Mouse (Mus musculus) frontal cortex, postnatal 14 days (tissue): ENCODE measurements around the gene Pisd.
"Not testable (repeated sequence)": the region's sequence is repeated elsewhere in the genome, so short reads cannot be mapped to it uniquely, and the experiment has no call there.

Experiments
- DNase-seq, 2 experiments: peaks; one replicate each; pipeline ENCODE4 v3.0.0; 2022; ENCODE audit warnings: low spot score in 2 of 2

Gene Pisd

GRCm38 (mm10) chr5:32785313-32785915 lies at the start of gene Pisd:
Gene Pisd (minus strand): TSS chr5:32785646.
- DNase-seq = peak; percentile 92 to 95

- no peak for DNase-seq
These were observed 49.1 kb upstream of the Pisd start for GRCm38 (mm10) chr5:32834497-32834896.

GRCm38 (mm10) chr5:32830054-32830453 lies 44.6 kb upstream of the Pisd start:
- DNase-seq = no peak

DNA sequence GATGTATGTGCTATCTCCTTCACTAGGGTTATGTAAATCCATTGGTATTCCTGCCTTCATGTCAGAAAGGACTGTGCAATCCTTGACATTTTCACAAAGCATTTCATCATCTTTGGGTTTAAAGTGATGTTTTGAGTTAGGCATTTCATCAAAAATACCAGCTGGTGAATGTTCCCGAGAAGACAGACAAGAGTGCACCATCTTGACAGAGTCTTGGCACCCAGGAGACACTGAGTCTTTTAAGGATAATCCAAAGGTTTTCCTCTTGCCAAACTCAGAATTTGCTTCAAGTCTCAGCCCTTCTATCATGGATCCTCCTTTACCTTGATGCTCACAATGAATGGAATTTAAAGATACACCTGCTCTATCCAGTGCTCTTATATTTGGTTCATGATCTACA lies 43.3 kb upstream of the Pisd start:
- DNase-seq = not testable (repeated sequence)

DNA sequence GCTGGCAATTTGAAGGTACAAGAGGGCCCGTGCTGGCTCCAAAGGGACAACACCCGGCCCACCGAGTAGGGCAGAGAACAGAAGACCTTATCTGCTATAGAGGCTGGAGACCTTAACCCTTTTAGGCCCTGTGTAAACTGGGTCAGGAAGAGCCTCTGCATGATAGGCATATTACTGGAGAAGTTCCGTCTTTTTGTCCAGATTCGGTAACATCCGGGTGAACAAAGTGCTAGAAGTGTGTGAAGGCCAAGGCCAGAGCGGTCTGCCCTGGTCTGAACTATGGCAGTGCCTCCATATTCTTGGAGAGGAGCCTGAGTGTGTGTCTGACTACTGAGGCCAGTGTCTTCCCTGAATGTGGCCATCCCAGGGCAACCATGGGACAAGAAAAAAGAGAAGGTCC lies 41.6 kb upstream of the Pisd start, which contains the start of gene Gm20671:
Gene Gm20671, minus strand, starts transcription at position 101 of the 400 bp plus-strand sequence.
- DNase-seq = no peak

GRCm38 (mm10) chr5:32820471-32820870 lies 35.0 kb upstream of the Pisd start:
- DNase-seq = no peak

- no peak for DNase-seq
These were observed 29.9 kb upstream of the Pisd start for GRCm38 (mm10) chr5:32815396-32815795.

GRCm38 (mm10) chr5:32786454-32786853 lies 1.0 kb upstream of the Pisd start:
- not testable (repeated sequence) for DNase-seq

GRCm38 (mm10) chr5:32784726-32785125 lies 720 bp downstream of the Pisd start:
- DNase-seq = no peak

GRCm38 (mm10) chr5:32781596-32781995 lies 3.9 kb downstream of the Pisd start:
- DNase-seq = no peak

DNA sequence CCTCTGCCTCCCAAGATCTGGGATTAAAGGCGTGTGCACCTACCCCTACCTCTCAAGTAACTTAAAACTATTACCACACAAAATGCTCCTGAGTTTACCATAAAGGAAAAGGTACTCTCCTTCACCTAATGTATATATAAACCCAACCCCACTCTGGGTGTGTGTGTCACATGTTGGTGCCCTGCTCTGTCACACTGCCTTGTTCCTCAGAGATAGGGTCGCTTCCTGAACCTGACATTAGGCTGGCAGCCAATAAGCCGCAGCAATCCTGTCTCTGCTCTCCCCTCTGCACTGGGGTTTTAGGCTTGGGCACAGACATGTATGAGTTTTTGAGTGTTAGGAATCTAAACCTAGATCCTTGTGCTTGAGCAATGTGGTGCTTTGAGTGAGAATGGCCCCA lies 7.3 kb downstream of the Pisd start:
- no peak for DNase-seq

DNA sequence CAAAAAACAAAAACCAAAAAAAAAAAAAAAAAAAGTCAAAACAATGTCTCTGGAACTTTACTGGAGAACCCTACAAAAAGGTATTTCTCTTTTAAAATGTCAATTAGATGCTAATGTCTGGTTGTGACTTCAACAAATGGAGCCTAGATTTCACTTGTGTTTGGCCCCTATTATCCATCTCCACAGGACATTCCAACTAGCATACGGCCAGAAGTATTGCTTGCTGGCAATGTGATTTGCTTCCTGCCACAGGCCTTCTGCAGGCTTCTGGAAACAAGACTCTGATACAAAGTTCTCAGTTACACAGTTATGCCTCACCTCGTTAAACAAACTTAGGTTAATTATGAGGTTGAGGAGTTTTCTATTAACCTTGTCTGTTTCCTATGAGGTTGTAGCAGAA lies 13.1 kb downstream of the Pisd start:
- DNase-seq = no peak

- no peak for DNase-seq
These were observed 17.6 kb downstream of the Pisd start for GRCm38 (mm10) chr5:32767636-32768373.

DNA sequence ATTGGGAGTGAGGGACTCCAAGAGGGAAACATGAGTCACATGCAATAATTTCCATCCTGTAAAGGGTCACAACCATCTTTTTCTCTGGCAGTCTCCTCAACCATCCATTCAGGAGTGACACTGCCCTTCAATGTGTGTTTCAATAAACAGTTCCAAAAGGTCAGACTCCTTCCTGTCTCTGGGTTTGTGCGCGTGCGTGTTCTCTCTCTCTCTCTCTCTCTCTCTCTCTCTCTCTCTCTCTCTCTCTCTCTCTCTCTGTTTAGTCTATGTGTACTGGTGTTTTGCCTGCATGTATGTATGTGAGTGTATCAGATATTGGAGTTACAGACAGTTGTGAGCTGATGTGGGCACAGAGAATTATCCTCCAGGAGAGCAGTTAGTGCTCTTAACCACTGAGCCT lies 18.4 kb downstream of the Pisd start:
- DNase-seq = no peak

DNA sequence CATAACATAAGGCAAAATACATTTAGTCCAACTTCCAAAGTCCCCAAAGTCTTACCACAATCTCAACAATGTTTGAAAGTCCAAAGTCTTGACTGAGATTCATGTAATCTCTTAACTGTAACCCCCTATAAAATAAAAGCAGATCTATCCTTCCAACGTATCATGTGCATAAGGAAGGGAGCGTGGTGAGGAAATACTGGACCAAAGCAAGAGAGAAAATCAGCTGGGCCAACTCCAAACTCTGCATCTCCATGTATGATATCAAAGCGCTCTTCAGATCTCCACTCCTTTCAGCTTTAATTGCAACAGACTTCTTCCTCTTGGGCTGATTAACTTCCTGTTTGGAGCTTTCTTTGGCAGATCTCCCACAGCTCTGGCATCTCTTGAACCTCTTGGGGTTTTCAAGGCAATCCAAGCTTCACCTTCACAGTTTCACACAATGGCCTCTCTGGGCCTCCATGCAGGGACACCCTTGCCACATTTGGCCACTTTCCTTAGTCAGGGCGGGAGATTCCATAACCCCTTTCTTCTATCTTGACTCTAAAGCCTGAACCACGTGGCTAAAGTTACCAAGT lies 23.8 kb downstream of the Pisd start:
- DNase-seq = no peak

DNA sequence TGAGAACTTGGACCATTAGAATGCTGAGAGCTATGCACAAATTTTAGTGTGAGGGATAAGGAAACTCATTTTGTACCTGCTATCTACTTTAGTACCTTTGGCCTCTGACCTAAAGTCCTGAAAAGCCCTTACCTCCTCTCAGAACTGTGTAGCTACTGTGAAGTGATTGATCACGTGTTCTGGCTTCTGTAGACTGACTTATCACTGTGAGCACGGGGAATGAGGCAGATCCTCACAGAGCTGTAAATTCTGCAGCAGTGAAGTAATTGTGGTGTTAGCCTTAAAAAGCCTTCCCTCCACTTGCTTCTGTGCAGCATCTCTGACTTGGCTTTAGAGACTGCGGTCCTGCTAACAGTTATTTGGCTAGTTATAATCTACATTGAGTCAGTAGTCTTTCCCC lies 24.7 kb downstream of the Pisd start:
- no peak for DNase-seq

- not testable (repeated sequence) for DNase-seq
These were observed 25.1 kb downstream of the Pisd start for GRCm38 (mm10) chr5:32760352-32760751.

GRCm38 (mm10) chr5:32759662-32760061 lies 25.8 kb downstream of the Pisd start:
- no peak for DNase-seq

- no peak for DNase-seq
These were observed 29.3 kb downstream of the Pisd start for GRCm38 (mm10) chr5:32756141-32756540.

GRCm38 (mm10) chr5:32751736-32752135 lies 33.7 kb downstream of the Pisd start:
- DNase-seq = no peak

DNA sequence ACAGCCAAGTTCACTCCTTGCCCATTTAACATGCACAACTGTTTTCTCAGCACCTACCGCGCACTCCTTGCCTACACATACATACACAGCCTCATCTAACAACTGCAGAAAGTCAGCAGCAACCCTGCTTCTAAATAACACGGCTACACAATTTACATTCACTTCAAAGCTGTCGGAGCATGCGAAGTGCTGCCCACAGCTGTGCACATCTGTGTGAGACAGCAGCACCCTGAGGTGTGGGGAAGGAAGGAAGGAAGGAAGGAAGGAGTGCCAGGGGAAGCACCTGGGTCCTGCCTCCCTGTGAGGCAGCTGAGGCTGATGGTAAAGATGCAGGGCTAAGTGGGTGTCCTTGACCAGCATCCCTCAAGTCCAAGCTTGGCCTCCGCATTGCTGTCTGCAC lies 36.5 kb downstream of the Pisd start:
- DNase-seq = no peak

- peak; percentile 46 to 51 for DNase-seq
These were observed 37.6 kb downstream of the Pisd start for GRCm38 (mm10) chr5:32747650-32748375.
